Mouse (Mus musculus) ovary, postnatal 14 days (tissue): ENCODE measurements around the gene Mrpl43.

Experiments used
- DNase-seq: peaks from one replicate; pipeline ENCODE4 v3.0.0; 2022; ENCODE audit warnings: low spot score

The Mrpl43 gene

DNA sequence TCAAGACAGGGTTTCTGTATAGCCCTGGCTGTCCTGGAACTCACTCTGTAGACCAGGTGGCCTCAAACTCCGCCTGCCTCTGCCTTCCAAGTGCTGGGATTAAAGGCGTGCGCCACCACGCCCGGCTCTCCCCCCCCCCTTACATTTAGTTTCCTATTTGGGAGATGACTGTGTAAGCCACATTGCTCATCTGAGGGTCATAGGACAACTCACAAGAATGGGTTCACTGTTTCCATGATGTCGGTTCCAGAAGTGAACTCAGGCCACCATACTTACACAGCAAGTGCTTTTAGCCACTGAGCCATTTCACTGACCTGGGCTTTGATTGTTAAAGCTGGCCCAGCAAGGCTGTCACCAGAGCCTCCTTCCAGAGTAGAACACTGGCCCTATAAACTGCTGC, 29.1 kb downstream of the Mrpl43 start:
- no peak for DNase-seq

- DNase-seq, result no peak
Measured at GRCm38 (mm10) chr19:44976636-44977035, 29.6 kb downstream of the Mrpl43 start.

DNA sequence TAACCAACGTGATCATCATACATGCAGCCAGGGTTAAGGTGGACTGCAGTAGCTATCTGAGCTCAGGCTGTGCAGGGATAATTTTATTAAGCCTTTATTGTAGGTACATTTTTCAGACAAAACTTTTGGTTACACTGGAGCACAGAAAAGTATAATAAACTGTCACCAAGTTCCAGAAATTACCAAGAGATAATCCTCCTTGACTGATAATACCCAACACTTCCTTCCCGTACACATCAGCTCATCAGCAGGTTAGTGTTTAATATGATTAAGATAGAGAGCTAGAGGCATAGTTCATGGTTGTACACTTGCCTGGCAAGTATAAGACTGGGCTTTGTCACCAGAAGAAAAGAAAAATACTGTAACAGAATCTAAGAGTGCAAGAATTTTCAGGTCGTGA, 37.9 kb downstream of the Mrpl43 start:
- DNase-seq, result no peak

DNA sequence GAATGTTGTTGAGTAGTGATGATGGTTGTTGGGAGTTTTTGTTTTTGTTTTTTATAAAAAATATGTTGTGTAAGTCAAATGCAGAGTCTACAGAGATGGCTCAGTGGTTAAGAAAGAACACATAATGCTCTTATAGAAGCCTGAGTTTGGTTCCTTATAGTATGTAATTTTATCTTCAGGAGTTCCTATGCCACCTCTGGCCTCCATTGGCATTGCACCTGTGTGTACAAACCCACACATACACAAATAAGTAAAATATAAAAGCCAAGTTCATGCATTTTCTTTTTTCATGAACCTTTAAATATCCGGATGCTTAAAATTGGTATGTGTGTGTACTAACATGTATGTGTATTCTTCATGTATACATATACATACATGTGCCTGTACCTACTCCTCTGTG, 40.3 kb downstream of the Mrpl43 start:
- DNase-seq, result no peak

DNA sequence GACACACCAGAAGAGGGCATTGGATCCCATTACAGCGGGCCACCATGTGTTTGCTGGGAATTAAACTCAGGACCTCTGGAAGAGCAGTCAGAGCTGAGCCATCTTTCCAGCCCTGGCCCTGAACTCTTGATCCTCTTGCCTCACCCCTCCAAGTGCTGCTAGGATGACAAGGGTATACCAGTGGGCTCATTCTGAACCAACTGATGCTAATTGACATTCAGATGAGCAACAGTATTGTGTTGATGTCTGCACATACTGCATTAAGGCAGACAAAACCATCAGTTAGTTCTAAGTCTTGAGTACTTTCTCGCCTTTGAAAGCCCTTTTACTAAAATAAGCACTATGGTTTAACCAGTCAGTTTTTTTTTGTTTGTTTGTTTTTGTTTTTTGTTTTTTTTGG, 46.6 kb downstream of the Mrpl43 start:
- no peak for DNase-seq
